Mouse (Mus musculus) liver, postnatal 0 days (tissue): ENCODE measurements around the gene Ilvbl.

Experiments used
- CTCF ChIP-seq: sonication (generic); IDR thresholded peaks from 2 replicates; pipeline ENCODE4 v1.5.1; 2016; ENCODE audit warnings: antibody characterized with exemption, low read depth
- EP300 ChIP-seq: IDR thresholded peaks from 2 replicates; pipeline ENCODE4 v1.6.1; 2016; ENCODE audit warnings: antibody characterized with exemption, low read depth, mild to moderate bottlenecking

GRCm38 (mm10) chr10:78630194-78630593 is 56.0 kb downstream of the Ilvbl start:
- TF ChIP-seq EP300, result no peak
- no peak for TF ChIP-seq CTCF
